ENCODE assay signal across 15 mouse cellular contexts in genomic region chr8:48803070-48803469, GRCm38 (mm10). TPM values are rescaled to one million over a fixed set of nuclear protein-coding genes. Genes with fewer than 3 reads are reported as not detected.
"Had no signal": no experiment of that assay in that cellular context is flagged by ENCODE, and none has a peak within 500 bp of the region (broad histone marks: within the 10 kb centered on the region; RNA-seq: fewer than 3 reads in every experiment).

No protein-coding gene starts in this region.

- H3K36me3 ChIP-seq: liver, embryonic 13.5 days had no signal

- H3K4me3 ChIP-seq: left cerebral cortex, adult 2 months; liver, embryonic 13.5 days had no signal

- H3K27me3 ChIP-seq: liver, embryonic 13.5 days had no signal

- H3K27ac ChIP-seq: kidney, postnatal 0 days; left cerebral cortex, adult 2 months; liver, embryonic 13.5 days had no signal

- H3K9me3 ChIP-seq: liver, embryonic 13.5 days had no signal

- H3K9ac ChIP-seq: liver, embryonic 13.5 days had no signal

- DNase-seq: kidney, adult 2 months; kidney, postnatal 25 days; layer of hippocampus, postnatal 36 days; liver, embryonic 13.5 days; lung, adult 2 months; lung, postnatal 14 days; lung, postnatal 4 days; midbrain, embryonic 14.5 days; thymus, adult 2 months; thymus, postnatal 25 days had no signal

- H3K4me1 ChIP-seq: liver, embryonic 13.5 days had no signal

- H3K4me2 ChIP-seq: liver, embryonic 13.5 days; midbrain, embryonic 11.5 days had no signal

RNA-seq across cellular contexts. Expression of gene Tenm3, which starts 40.7 kb away (rescaled TPM):
- total RNA-seq: megakaryocyte progenitor cell, adult 5-6 weeks; megakaryocyte-erythroid progenitor cell, adult 5-6 weeks had no signal
